Mouse (Mus musculus) ovary, adult 18-20 months (tissue): ENCODE data around the gene Irf2bpl.

Source experiments
- DNase-seq: peaks from one replicate; pipeline ENCODE4 v3.0.0; 2022; ENCODE audit warnings: low spot score, mixed read lengths

Gene Irf2bpl

GRCm38 (mm10) chr12:86859924-86860790 is 24.4 kb downstream of the Irf2bpl start:
- no peak for DNase-seq

- DNase-seq, result no peak
Observed at GRCm38 (mm10) chr12:86858983-86859872, 25.4 kb downstream of the Irf2bpl start.

- DNase-seq, result no peak
Observed at GRCm38 (mm10) chr12:86858498-86858897, 26.1 kb downstream of the Irf2bpl start.

- DNase-seq, result no peak
Observed at GRCm38 (mm10) chr12:86857290-86857689, 27.3 kb downstream of the Irf2bpl start.

- no peak for DNase-seq
Observed at GRCm38 (mm10) chr12:86855670-86856069, 28.9 kb downstream of the Irf2bpl start.

GRCm38 (mm10) chr12:86853516-86853915 is 31.1 kb downstream of the Irf2bpl start:
- no peak for DNase-seq

GRCm38 (mm10) chr12:86851313-86851712 is 33.3 kb downstream of the Irf2bpl start:
- no peak for DNase-seq

GRCm38 (mm10) chr12:86850746-86851145 is 33.9 kb downstream of the Irf2bpl start:
- no peak for DNase-seq

GRCm38 (mm10) chr12:86849945-86850626 is 34.5 kb downstream of the Irf2bpl start:
- no peak for DNase-seq

GRCm38 (mm10) chr12:86842866-86843459 is 41.6 kb downstream of the Irf2bpl start:
- no peak for DNase-seq

- no peak for DNase-seq
Observed at GRCm38 (mm10) chr12:86840526-86840925, 44.1 kb downstream of the Irf2bpl start.

- DNase-seq, result no peak
Observed at GRCm38 (mm10) chr12:86838181-86838580, 46.4 kb downstream of the Irf2bpl start.

- peak; percentile 95 for DNase-seq
Observed at GRCm38 (mm10) chr12:86836431-86837047, 48.1 kb downstream of the Irf2bpl start.

- DNase-seq, result no peak
Observed at GRCm38 (mm10) chr12:86835899-86836298, 48.7 kb downstream of the Irf2bpl start.

GRCm38 (mm10) chr12:86834416-86834772 is 50.2 kb downstream of the Irf2bpl start:
- DNase-seq, result no peak

- peak; percentile 84 for DNase-seq
Observed at GRCm38 (mm10) chr12:86833711-86834415, 50.7 kb downstream of the Irf2bpl start.

GRCm38 (mm10) chr12:86832551-86833182 is 51.9 kb downstream of the Irf2bpl start:
- DNase-seq, result no peak

GRCm38 (mm10) chr12:86831591-86832550 is 52.7 kb downstream of the Irf2bpl start:
- DNase-seq, result peak; percentile 61
